Comparison of ENCODE assay signal across 9 mouse cellular contexts in the genomic region with DNA sequence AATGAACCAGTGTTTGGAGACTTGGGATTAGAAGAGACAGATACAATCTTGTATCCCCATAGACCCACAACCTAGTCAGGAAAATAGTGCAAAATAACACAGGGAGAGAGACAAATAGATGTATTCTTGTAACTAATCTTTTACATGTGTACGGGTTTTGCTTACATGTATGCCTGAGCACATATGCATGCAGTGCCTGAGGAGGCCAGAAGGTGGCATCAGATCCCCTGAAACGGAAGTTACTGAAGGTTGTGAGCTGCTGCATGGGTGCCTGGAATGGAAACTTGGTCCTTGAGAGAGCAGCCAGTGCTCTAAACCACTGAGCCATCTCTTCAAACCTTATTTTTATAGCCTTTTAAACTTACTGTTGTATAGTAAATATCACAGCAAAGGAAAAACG. TPM values are rescaled to one million over a fixed set of nuclear protein-coding genes. Genes with fewer than 3 reads are reported as not detected.
A peak's percentile ranks its signal among the peaks of the same experiment; 100 is the strongest.
DNase-seq lines count a peak whose midpoint lies in the region; ATAC-seq and TF ChIP-seq lines count a peak whose summit lies in the region.
"Had no signal": no experiment of that assay in that cellular context is flagged by ENCODE, and none has a peak within 500 bp of the region (broad histone marks: within the 10 kb centered on the region; RNA-seq: fewer than 3 reads in every experiment).

No protein-coding gene starts in this region.

- no peak overlapping the region for H3K4me3 ChIP-seq in limb, embryonic 11.5 days (ENCODE audit: low read depth, low read length)
- no peak overlapping the region for H3K4me3 ChIP-seq in limb, embryonic 10.5 days
- H3K4me3 ChIP-seq in E14TG2a.4 (replicated peaks; ENCODE audit: low read length), result no peak overlapping the region
- H3K4me3 ChIP-seq: megakaryocyte, embryonic 14.5 days had no signal

- no peaks in the 10 kb centered on the region for H3K9me3 ChIP-seq in limb, embryonic 11.5 days (ENCODE audit: control insufficient read depth, low read length)
- no peaks in the 10 kb centered on the region for H3K9me3 ChIP-seq in limb, embryonic 10.5 days (replicated peaks)
- no peaks in the 10 kb centered on the region for H3K9me3 ChIP-seq in E14TG2a.4 (ENCODE audit: low read length)

- no peaks in the 10 kb centered on the region for H3K4me1 ChIP-seq in limb, embryonic 11.5 days (ENCODE audit: control insufficient read depth, insufficient read depth, low read length)
- no peaks in the 10 kb centered on the region for H3K4me1 ChIP-seq in limb, embryonic 10.5 days
- no peaks in the 10 kb centered on the region for H3K4me1 ChIP-seq in E14TG2a.4 (replicated peaks; ENCODE audit: low read depth, low read length)

- 77% methylated on average over 3 of the region's 3 CpGs for WGBS in limb, embryonic 11.5 days
- WGBS in limb, embryonic 10.5 days, result 86% methylated on average over 3 of the region's 3 CpGs

- H3K36me3 ChIP-seq in limb, embryonic 11.5 days (ENCODE audit: control insufficient read depth, insufficient read depth, low read length), result no peaks in the 10 kb centered on the region
- H3K36me3 ChIP-seq in limb, embryonic 10.5 days, result peaks cover 68% of the 10 kb centered on the region
- peaks cover 50% of the 10 kb centered on the region for H3K36me3 ChIP-seq in E14TG2a.4 (ENCODE audit: insufficient read depth, low read length)

- no peaks in the 10 kb centered on the region for H3K27me3 ChIP-seq in limb, embryonic 11.5 days (ENCODE audit: control insufficient read depth, insufficient read depth, low read length)
- no peaks in the 10 kb centered on the region for H3K27me3 ChIP-seq in limb, embryonic 10.5 days (ENCODE audit: low read depth, poor library complexity, severe bottlenecking)
- H3K27me3 ChIP-seq in E14TG2a.4 (ENCODE audit: insufficient read depth, low read length), result no peaks in the 10 kb centered on the region
- H3K27me3 ChIP-seq: megakaryocyte, embryonic 14.5 days had no signal

- peak; percentile 66 for TF ChIP-seq CTCF in E14TG2a.4 (conservative IDR thresholded peaks at IDR 0.05; ENCODE audit: low read length)

- peak; percentile 49 for DNase-seq in limb, embryonic 11.5 days (ENCODE audit: low spot score)
- DNase-seq in limb, embryonic 10.5 days (ENCODE audit: low spot score), result no peak
- DNase-seq in ZHBTc4 (ENCODE audit: low read depth, low spot score), result peak; percentile 73
- no peak for DNase-seq in ovary, postnatal 14 days (ENCODE audit: low spot score)

- ATAC-seq in limb, embryonic 11.5 days (ENCODE audit: insufficient number of reproducible peaks, low FRiP score, low TSS enrichment, low read depth), result no peak
- ATAC-seq in megakaryocyte progenitor cell, adult 5-6 weeks (replicated peaks; ENCODE audit: poor library complexity), result peak; percentile 80
- no peak for ATAC-seq in cerebellum, adult (ENCODE audit: insufficient number of reproducible peaks, low FRiP score, low TSS enrichment)
- ATAC-seq: hindbrain, embryonic 16.5 days had no signal

- H3K27ac ChIP-seq in limb, embryonic 11.5 days (replicated peaks; ENCODE audit: low read depth, low read length), result no peak overlapping the region
- no peak overlapping the region for H3K27ac ChIP-seq in limb, embryonic 10.5 days

- H3K9ac ChIP-seq in limb, embryonic 11.5 days (ENCODE audit: low read length), result no peak overlapping the region

- no peak overlapping the region for H3K4me2 ChIP-seq in limb, embryonic 11.5 days (ENCODE audit: low read depth, severe bottlenecking)

RNA-seq across cellular contexts. Expression of a gene that starts 12.6 kb away (rescaled TPM):
- polyA plus RNA-seq in limb, embryonic 11.5 days (2014; fragmentation: Nextera tagmentation; extraction: Ambion mirVana), result 16.8 and 17.1 TPM in 2 replicates
- polyA plus RNA-seq in limb, embryonic 10.5 days (2016; fragmentation: Nextera tagmentation; extraction: Ambion mirVana), result 16.5 and 19.8 TPM in 2 replicates
- total RNA-seq in megakaryocyte progenitor cell, adult 5-6 weeks (2015), result 2.5 and 2.7 TPM in 2 replicates
- 3.0 and 4.9 TPM in 2 replicates for total RNA-seq in megakaryocyte progenitor cell, adult 5-6 weeks (2017)

RNA-seq across cellular contexts. Expression of a gene that starts 22.5 kb away (rescaled TPM):
- polyA plus RNA-seq in limb, embryonic 11.5 days (2014; fragmentation: Nextera tagmentation; extraction: Ambion mirVana), result 23.0 and 30.2 TPM in 2 replicates
- 48.8 and 53.4 TPM in 2 replicates for polyA plus RNA-seq in limb, embryonic 10.5 days (2016; fragmentation: Nextera tagmentation; extraction: Ambion mirVana)
- total RNA-seq in megakaryocyte progenitor cell, adult 5-6 weeks (2015), result 19.9 and 24.2 TPM in 2 replicates
- 40.6 and 42.3 TPM in 2 replicates for total RNA-seq in megakaryocyte progenitor cell, adult 5-6 weeks (2017)

RNA-seq across cellular contexts. Expression of a gene that starts 30.3 kb away (rescaled TPM):
- polyA plus RNA-seq in limb, embryonic 11.5 days (2014; fragmentation: Nextera tagmentation; extraction: Ambion mirVana), result 0.17 TPM in 1 of 2 replicates, not detected in the other
- polyA plus RNA-seq in limb, embryonic 10.5 days (2016; fragmentation: Nextera tagmentation; extraction: Ambion mirVana), result 0.08 TPM in 1 of 2 replicates, not detected in the other
- total RNA-seq in megakaryocyte progenitor cell, adult 5-6 weeks (2015), result not detected in 2 replicates
- not detected in 2 replicates for total RNA-seq in megakaryocyte progenitor cell, adult 5-6 weeks (2017)

RNA-seq across cellular contexts. Expression of a gene that starts 51.2 kb away (rescaled TPM):
- polyA plus RNA-seq in limb, embryonic 11.5 days (2014; fragmentation: Nextera tagmentation; extraction: Ambion mirVana), result 29.5 and 30.9 TPM in 2 replicates
- polyA plus RNA-seq in limb, embryonic 10.5 days (2016; fragmentation: Nextera tagmentation; extraction: Ambion mirVana), result 26.6 and 28.9 TPM in 2 replicates
- 15.7 and 19.4 TPM in 2 replicates for total RNA-seq in megakaryocyte progenitor cell, adult 5-6 weeks (2015)
- total RNA-seq in megakaryocyte progenitor cell, adult 5-6 weeks (2017), result 16.8 and 17.8 TPM in 2 replicates

Comparison
In these comparisons a context has a peak if more than half of its experiments do, and no peak if none do; other contexts are left out.
1. DNase-seq: peak in limb, embryonic 11.5 days (single experiment) and ZHBTc4 (single experiment); none in limb, embryonic 10.5 days (single experiment) and ovary, postnatal 14 days (single experiment).